Mouse (Mus musculus) embryonic facial prominence, embryonic 12.5 days (tissue): ENCODE measurements around the gene Ice2. TPM values are rescaled to one million over a fixed set of nuclear protein-coding genes. Genes with fewer than 3 reads are reported as not detected.

Source experiments
- ATAC-seq: fragments of 200-750 bp; cut with Nextera tagmentation; 2 replicates; pipeline ENCODE4 v1.8.0; 2017; ENCODE audit not compliant: insufficient number of reproducible peaks, insufficient read depth, low FRiP score, low TSS enrichment
- H3K27ac ChIP-seq: fragments of 300-500 bp; sonication (generic); 2 replicates; pipeline ENCODE4 v1.5.1; 2016; ENCODE audit warnings: mild to moderate bottlenecking
- H3K27me3 ChIP-seq: fragments of 300-500 bp; sonication (generic); 2 replicates; pipeline ENCODE4 v1.6.1; 2016; ENCODE audit warnings: mild to moderate bottlenecking, moderate library complexity
- H3K36me3 ChIP-seq: fragments of 300-500 bp; sonication (generic); 2 replicates; pipeline ENCODE4 v1.6.1; 2016; ENCODE audit warnings: mild to moderate bottlenecking
- H3K4me1 ChIP-seq: fragments of 300-500 bp; sonication (generic); 2 replicates; pipeline ENCODE4 v1.6.1; 2016
- H3K4me2 ChIP-seq: fragments of 300-500 bp; sonication (generic); replicated peaks from 2 replicates; pipeline ENCODE4 v1.6.1; 2016; ENCODE audit warnings: mild to moderate bottlenecking, moderate library complexity
- H3K4me3 ChIP-seq: fragments of 300-500 bp; sonication (generic); 2 replicates; pipeline ENCODE4 v1.5.1; 2016; ENCODE audit warnings: mild to moderate bottlenecking
- H3K9ac ChIP-seq: fragments of 300-500 bp; sonication (generic); 2 replicates; pipeline ENCODE4 v1.6.1; 2016; ENCODE audit warnings: mild to moderate bottlenecking, moderate library complexity
- H3K9me3 ChIP-seq: fragments of 300-500 bp; sonication (generic); 2 replicates; pipeline ENCODE4 v1.6.1; 2016; ENCODE audit warnings: mild to moderate bottlenecking, moderate library complexity
- WGBS: fragments of 180-500 bp; shearing (Covaris S2); methylation state at CpG from one replicate; pipeline ENCODE4 v1.1.7; 2016; 5-methylcytosine and 5-hydroxymethylcytosine counted together
- polyA plus RNA-seq: library from polyadenylated mRNA; unstranded; fragments of >200 nt; fragmentation: Nextera tagmentation; extraction: Ambion mirVana; gene quantifications from 2 replicates; pipeline ENCODE4 v1.2.1, GENCODE M21; 2016

Ice2 gene
- polyA plus RNA-seq, 1 experiment from 2014 or later = 27.2 TPM

DNA sequence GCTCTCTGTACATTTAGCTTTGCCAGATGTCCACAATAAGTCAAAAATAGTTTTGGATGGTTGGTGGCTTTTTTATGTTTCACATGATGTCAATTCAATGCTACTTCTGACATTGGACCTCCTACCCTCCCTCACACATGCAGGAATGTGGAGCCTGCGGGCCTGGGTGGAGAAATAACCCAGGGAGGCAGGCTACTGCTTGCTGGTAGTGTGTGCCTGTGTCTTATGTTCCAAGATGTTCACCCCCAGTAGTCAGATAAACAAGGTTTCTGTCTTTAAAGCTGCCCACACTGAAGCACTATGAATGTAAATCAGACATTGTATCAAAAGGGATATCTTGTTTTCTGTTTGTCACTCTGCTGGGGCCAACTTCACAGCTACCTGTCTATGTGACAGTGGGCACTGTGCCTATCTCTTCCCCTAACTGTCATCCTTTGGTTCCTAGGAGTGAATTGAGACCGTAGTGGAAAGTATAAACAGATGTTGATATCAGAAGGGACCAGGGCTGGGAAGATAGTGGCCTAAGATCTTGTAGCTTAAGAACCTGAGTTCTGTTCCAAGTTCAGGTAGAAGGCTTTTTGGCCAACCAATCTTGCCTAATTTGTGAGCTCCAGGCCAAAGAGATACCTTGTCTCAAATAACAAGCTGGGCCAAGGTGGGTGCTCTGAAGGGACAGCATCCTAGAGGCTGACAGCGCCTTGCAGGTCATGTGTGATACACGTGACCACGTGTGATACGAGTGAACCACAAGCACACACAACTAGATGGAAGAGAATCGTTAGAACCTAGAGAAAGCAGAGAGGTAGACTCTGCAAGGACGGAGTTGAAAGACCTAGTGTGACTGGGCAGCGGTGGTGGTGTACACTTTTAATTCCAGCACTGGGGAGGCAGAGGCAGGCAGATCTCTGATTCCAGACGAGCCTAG is 54.4 kb downstream of the Ice2 start:
- no peak for ATAC-seq
- H3K4me2 ChIP-seq = no peak overlapping the region
- peaks cover 39% of the 10 kb centered on the region for H3K4me1 ChIP-seq
- H3K27ac ChIP-seq = peak overlapping the region; percentile 91
- H3K4me3 ChIP-seq = no peak overlapping the region
- no peak overlapping the region for H3K9ac ChIP-seq
- WGBS = 89% methylated on average over 10 of the region's 10 CpGs
- no peaks in the 10 kb centered on the region for H3K27me3 ChIP-seq
- no peaks in the 10 kb centered on the region for H3K9me3 ChIP-seq
- no peaks in the 10 kb centered on the region for H3K36me3 ChIP-seq

DNA sequence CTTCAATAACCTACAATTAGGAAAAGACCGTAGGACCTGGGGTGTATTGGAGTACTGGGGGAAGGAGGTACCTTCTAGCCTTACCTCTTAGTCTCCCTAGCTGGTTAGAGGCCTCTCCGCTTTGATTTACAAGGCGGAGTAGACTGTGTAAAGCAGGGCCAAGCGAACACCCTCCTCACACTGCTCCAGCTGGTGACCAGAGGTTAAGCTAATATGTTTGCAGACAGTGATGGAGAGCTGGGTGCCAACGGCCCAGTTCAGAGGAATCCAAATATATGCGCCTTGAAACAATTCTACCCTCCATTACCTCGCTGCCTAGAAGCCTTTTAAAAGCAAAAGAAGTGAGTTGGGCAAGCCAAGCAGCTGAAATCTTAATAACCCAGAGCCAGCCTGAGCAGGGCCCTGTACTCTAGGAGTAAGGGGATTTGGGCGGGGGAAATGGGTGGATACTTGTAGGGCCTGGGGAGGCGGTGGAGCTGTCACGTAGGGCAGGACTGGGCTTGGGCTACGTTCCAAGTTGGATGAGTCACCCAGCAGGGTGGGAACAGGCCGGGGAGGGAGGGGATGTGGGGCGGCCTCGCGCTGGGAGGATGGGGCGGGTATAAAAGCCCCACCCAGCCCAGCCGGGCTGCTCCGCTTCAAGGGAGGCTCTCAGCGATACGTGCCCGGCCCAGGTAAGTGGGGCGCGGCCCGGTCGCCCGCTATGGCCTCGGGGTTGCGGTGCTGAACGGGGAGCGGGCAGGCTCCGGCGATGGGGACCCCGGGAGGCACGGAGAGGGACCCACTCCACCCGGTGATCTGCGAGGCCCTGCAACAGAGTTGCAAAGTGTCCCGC is 55.6 kb downstream of the Ice2 start, which contains the start of gene Anxa2:
TSS of gene Anxa2 (plus strand) at position 555 of the 835 bp plus-strand sequence.
- Histone ChIP-seq H3K36me3 (no peaks in the 10 kb centered on the region), H3K27ac (peak within 1 kb of the TSS; percentile 91), H3K4me1 (peaks cover 51% of the 10 kb centered on the region), H3K4me2 (peak within 1 kb of the TSS; percentile 77), H3K4me3 (peak within 1 kb of the TSS; percentile 65), H3K9me3 (no peaks in the 10 kb centered on the region), H3K9ac (peak within 1 kb of the TSS; percentile 76), H3K27me3 (no peaks in the 10 kb centered on the region)
- 9% methylated on average over 37 of the region's 37 CpGs for WGBS
- peak; percentile 86 for ATAC-seq

DNA sequence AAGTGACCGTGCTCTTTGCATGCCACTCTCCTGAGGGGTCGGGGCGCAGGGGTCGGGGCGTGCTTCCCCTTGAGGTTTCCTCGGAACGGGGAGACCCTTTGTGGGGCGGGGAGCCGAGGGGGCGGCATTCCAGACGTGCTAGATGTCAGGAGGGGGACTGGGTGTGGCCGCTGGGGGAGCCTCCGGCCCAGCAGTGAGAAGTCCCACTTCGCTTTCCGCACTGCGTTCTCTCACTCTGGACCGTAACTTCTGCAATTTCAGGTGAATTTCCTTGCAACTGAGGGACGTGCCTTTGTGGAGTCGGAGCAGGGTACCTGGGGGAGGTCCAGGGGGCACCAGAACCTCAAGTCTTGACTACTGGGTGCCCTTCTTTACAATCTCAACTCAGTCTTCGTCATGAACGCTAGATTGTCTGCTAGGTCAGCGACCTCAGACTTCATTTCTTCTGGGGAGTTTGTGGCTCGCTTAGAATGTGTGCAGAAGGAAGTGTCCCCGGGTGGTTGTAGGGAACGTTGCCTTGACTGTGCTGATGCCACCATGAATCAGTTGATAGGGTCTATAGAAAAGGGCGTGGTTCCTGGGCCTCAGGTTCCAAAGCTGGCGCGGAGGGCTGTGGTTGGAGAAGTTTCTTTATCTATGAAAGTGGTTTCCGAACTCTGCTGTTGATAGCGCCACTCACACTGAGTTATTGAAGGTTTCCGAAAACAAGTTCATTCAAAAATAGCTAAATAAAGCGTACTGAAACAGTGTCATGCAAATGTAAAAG is 56.4 kb downstream of the Ice2 start:
- Histone ChIP-seq H3K36me3 (no peaks in the 10 kb centered on the region), H3K4me1 (peaks cover 56% of the 10 kb centered on the region)
- ATAC-seq = peak; percentile 47; the same call in 1 of the 2 replicates

DNA sequence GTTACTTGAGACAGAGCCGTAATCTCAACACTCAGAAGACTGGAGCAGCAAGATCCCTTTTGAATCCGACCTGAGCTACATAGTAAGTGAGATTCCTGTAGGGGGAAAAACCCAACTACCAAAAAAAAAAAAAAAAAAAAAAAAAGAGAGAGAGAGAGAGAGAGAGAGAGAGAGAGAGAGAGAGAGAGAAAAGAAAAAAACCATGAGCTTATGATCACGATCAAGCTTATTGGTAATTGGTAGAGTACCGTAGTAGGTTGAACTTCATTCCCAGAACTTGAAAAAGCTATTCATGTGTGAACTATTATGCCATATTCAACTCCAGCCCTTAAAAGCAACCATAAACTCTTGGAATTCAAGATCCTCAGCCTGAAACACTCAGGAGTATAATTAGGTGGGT is 57.0 kb downstream of the Ice2 start:
- H3K27ac ChIP-seq = peak overlapping the region; percentile 86; the same call in 1 of the 2 replicates
- peak overlapping the region; percentile 77 for H3K4me2 ChIP-seq
- WGBS = 42% methylated on average over 4 of the region's 4 CpGs
- H3K4me1 ChIP-seq = peaks cover 62% of the 10 kb centered on the region
- no peaks in the 10 kb centered on the region for H3K9me3 ChIP-seq
- no peaks in the 10 kb centered on the region for H3K36me3 ChIP-seq
- no peak for ATAC-seq
- peak overlapping the region; percentile 65 for H3K4me3 ChIP-seq
- H3K9ac ChIP-seq = peak overlapping the region; percentile 76; the same call in 1 of the 2 replicates
- H3K27me3 ChIP-seq = no peaks in the 10 kb centered on the region

More for the DNA sequence above, 56.4 kb downstream of the Ice2 start:
- H3K27me3 ChIP-seq = no peaks in the 10 kb centered on the region
- peak overlapping the region; percentile 76 for H3K9ac ChIP-seq
- WGBS = 8% methylated on average over 32 of the region's 32 CpGs
- peak overlapping the region; percentile 65 for H3K4me3 ChIP-seq
- peak overlapping the region; percentile 91 for H3K27ac ChIP-seq
- H3K9me3 ChIP-seq = no peaks in the 10 kb centered on the region
- peak overlapping the region; percentile 77 for H3K4me2 ChIP-seq

DNA sequence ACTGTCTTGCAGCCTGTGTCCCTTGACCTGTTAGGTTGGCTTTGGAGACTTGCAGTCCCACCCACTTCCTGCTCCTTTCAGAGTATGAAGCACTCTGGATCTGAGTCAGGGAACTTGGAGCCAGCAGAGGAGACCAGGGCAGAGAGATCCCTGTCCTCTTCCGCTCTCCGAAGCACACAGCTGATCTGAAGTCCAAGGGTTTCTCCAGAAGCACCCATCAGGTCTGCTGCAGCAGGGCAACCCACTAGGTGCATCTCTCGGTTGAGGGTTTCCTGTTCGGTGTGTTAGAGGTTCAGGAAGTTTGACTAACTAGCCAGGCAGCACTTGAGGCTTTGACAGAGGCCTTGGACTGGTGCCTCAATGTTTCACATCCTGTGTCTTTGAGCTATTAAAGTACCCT is 57.7 kb downstream of the Ice2 start:
- H3K9ac ChIP-seq = no peak overlapping the region
- ATAC-seq = no peak
- H3K9me3 ChIP-seq = no peaks in the 10 kb centered on the region
- H3K27me3 ChIP-seq = no peaks in the 10 kb centered on the region
- whole genome bisulfite sequencing = 63% methylated on average over 4 of the region's 4 CpGs
- H3K4me3 ChIP-seq = peak overlapping the region; percentile 65
- H3K36me3 ChIP-seq = 0 out of 2 replicates have a peak, but pooled peaks cover 3% of the 10 kb centered on the region
- peak overlapping the region; percentile 77 for H3K4me2 ChIP-seq
- H3K27ac ChIP-seq = peak overlapping the region; percentile 86
- peaks cover 69% of the 10 kb centered on the region for H3K4me1 ChIP-seq

DNA sequence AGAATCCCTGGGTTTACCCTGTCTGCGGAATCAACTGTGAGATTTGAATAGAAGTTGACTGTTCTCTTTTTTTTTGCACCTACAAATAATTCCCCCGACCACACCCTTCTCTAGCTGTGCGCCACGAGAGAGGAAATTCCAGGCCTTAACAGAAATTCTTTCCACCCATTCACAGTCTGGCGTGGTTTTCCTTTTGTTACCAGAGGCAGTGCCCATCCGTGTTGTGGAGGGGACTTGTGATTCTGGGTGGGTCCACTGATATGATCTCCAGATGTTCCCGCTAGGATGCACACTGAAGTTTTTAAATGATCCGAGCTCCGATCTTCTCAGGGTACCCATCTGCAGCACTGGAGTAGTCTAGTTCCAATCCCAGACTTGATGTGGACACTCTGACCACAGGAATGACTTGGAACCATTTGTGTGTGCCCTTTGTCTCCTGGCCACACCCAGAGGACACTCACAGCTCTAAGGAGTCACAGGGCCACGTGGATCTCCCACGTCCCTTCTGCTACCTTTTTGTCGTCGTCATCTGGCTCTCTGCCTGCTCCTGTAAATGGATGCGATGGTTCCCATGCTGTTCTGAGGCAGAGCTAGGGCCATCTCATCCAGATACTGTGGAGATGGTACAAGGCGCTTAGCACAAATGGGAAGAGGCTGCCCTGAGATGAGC is 58.8 kb downstream of the Ice2 start:
- no peak overlapping the region for H3K9ac ChIP-seq
- peaks cover 68% of the 10 kb centered on the region for H3K4me1 ChIP-seq
- 72% methylated on average over 15 of the region's 15 CpGs for WGBS
- no peak overlapping the region for H3K4me3 ChIP-seq
- H3K9me3 ChIP-seq = no peaks in the 10 kb centered on the region
- H3K36me3 ChIP-seq = 0 out of 2 replicates have a peak, but pooled peaks cover 4% of the 10 kb centered on the region
- peak overlapping the region; percentile 86 for H3K27ac ChIP-seq
- H3K27me3 ChIP-seq = no peaks in the 10 kb centered on the region
- no peak for ATAC-seq
- peak overlapping the region; percentile 77 for H3K4me2 ChIP-seq

DNA sequence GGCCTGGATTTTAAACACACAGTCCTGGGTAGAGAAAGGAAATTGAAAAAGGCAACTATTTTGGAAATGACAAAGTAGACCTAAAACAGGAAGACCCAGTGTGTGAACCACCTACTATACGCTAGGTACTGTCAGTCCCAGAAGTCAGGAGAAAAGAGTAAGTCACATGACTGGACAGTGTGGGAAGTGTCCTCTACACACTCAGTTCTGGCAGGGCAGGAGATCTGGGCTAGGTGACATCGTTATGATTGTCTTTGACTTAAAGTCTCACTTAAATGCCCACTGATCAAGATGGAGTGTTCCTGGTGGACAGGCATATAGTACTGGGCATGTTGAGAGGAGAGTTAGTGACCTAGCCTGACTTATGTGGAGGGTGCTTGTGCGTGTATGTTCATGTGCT is 59.4 kb downstream of the Ice2 start:
- peaks cover 7% of the 10 kb centered on the region; the same call in 1 of the 2 replicates for H3K36me3 ChIP-seq
- no peak overlapping the region for H3K9ac ChIP-seq
- 0 out of 2 replicates have a peak overlapping the region, but pooled peaks have one; percentile 77 for H3K4me2 ChIP-seq
- no peak overlapping the region for H3K4me3 ChIP-seq
- H3K4me1 ChIP-seq = peaks cover 68% of the 10 kb centered on the region
- H3K27ac ChIP-seq = peak overlapping the region; percentile 86
- no peaks in the 10 kb centered on the region for H3K9me3 ChIP-seq
- ATAC-seq = no peak
- WGBS = 92% methylated on average over 3 of the region's 3 CpGs
- H3K27me3 ChIP-seq = no peaks in the 10 kb centered on the region

DNA sequence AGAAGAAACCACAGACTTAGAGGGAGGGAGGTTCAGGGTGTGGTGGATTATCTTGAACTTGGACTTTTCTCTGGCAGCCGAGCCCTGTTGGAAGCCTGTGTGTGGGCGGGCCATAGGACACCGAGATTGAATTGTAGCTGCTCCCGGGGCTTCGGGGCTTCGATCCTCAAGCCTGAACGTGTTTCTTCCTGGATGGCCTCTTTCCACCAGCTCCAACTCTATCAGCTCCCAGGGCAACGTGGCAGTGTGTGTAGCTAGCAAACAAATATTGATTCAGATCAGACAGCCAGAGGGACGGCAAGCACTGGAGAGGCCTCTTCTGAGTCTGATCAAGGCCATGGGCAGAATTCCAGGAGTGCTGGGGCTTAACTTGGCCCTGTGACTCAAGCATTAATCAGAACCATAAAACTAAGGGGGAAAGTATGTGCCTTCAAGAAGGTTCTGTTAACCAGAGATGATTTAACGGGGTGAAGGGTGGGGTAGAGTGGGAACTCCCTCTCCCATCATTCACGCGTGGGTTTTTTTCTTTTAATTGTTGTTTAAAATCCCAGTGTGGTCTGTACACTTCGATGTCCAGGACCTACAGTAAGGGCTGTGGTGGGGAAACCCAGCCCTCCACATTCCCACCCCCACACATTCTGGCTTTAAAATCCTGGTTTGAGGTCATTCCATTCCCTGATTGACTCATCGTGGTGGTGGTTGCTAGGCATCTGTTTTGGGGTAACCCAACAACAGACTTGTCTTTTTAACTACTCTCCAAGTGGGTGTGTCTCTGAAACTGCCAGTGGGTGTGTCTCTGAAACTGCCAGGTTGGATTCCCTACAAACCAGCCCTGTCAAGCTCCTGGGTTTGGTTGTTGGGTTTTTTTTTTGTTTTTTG is 60.3 kb downstream of the Ice2 start:
- no peaks in the 10 kb centered on the region for H3K9me3 ChIP-seq
- no peak overlapping the region for H3K4me3 ChIP-seq
- H3K4me1 ChIP-seq = peaks cover 62% of the 10 kb centered on the region
- no peak for ATAC-seq
- no peaks in the 10 kb centered on the region for H3K27me3 ChIP-seq
- H3K27ac ChIP-seq = peak overlapping the region; percentile 86
- H3K36me3 ChIP-seq = peaks cover 10% of the 10 kb centered on the region; the same call in 1 of the 2 replicates
- H3K9ac ChIP-seq = no peak overlapping the region
- peak overlapping the region; percentile 18 for H3K4me2 ChIP-seq
- WGBS = 34% methylated on average over 14 of the region's 14 CpGs

DNA sequence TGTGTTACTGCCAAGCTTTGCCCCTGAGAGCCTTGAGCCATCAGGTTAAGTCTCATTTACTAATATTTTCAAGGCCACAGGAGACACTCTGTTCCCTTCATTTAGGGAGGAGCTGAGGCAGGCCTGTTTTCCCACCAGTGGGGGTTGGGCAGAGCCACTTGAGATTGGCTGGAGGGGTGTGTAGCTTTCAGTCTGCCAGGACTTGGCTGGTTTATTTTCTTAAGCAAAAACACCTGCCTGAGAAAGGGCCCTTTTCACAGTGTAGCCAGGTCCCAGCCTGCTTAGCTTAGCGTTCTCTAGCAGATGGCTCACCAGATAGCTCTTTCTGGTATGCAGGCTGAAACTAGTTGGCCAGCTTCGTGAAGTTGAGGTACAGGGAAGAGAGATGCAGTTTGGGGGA is 61.3 kb downstream of the Ice2 start:
- Histone ChIP-seq H3K9ac (peak overlapping the region; percentile 7; the same call in 1 of the 2 replicates), H3K4me2 (peak overlapping the region; percentile 32)
- peak; percentile 68 for ATAC-seq

DNA sequence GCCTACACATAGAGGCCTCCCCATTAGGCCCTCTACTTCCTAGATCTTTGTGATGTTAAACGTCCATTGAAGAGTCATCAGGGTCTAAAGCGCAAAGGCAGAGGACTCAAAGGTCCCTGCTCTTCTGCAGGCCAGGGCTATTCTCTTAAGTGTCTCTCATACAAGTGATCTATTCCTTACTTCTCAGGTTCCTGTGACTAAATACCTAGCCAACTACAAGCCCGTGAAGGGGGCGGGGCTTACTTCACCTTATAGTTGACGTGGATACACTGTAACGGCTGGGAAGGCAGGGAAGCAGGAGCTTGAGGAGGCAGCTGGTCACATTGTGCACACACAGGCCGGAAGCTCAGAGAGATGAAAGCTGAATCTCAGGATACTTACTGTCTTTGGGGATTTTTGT is 62.2 kb downstream of the Ice2 start:
- 82% methylated on average over 7 of the region's 7 CpGs for WGBS
- Histone ChIP-seq H3K9me3 (no peaks in the 10 kb centered on the region), H3K36me3 (peaks cover 10% of the 10 kb centered on the region; the same call in 1 of the 2 replicates), H3K4me3 (no peak overlapping the region), H3K9ac (no peak overlapping the region), H3K27ac (peak overlapping the region; percentile 86), H3K27me3 (no peaks in the 10 kb centered on the region), H3K4me2 (no peak overlapping the region), H3K4me1 (peaks cover 54% of the 10 kb centered on the region)
- no peak for ATAC-seq

More for the DNA sequence above, 61.3 kb downstream of the Ice2 start:
- Histone ChIP-seq H3K4me3 (no peak overlapping the region), H3K9me3 (no peaks in the 10 kb centered on the region), H3K4me1 (peaks cover 59% of the 10 kb centered on the region), H3K36me3 (peaks cover 10% of the 10 kb centered on the region; the same call in 1 of the 2 replicates), H3K27me3 (no peaks in the 10 kb centered on the region), H3K27ac (peak overlapping the region; percentile 86)
- 2% methylated on average over 2 of the region's 2 CpGs for WGBS
